Mouse (Mus musculus) liver, embryonic 14.5 days (tissue): ENCODE measurements around the gene Oxgr1. TPM values are rescaled to one million over a fixed set of nuclear protein-coding genes. Genes with fewer than 3 reads are reported as not detected.
"Not testable (repeated sequence)": the region's sequence is repeated elsewhere in the genome, so short reads cannot be mapped to it uniquely, and the experiment has no call there.

Source experiments
- ATAC-seq: fragments of 200-750 bp; cut with Nextera tagmentation; 2 replicates; pipeline ENCODE4 v1.8.0; 2017; ENCODE audit warnings: moderate number of reproducible peaks, mild to moderate bottlenecking, moderate library complexity; ENCODE audit not compliant: insufficient read depth
- DNase-seq, 3 experiments: peaks; one replicate each; pipeline ENCODE4 v3.0.0-alpha.2; 2012 to 2013; ENCODE audit warnings: low read depth in 3 of 3, low spot score in 3 of 3
- H3K27ac ChIP-seq: fragments of 300-500 bp; sonication (generic); 2 replicates; pipeline ENCODE4 v1.5.1; 2014; ENCODE audit warnings: moderate library complexity, mild to moderate bottlenecking, control low read depth, inconsistent platforms
- H3K27me3 ChIP-seq: fragments of 300-500 bp; sonication (generic); 2 replicates; pipeline ENCODE4 v1.6.1; 2014; ENCODE audit warnings: mild to moderate bottlenecking, low read length, moderate library complexity; ENCODE audit not compliant: control insufficient read depth, insufficient read depth
- H3K36me3 ChIP-seq: fragments of 300-500 bp; sonication (generic); replicated peaks from 2 replicates; pipeline ENCODE4 v1.6.1; 2014; ENCODE audit warnings: low read depth; ENCODE audit not compliant: control insufficient read depth, insufficient read depth
- H3K4me1 ChIP-seq, 2 experiments: fragments of 200-500 bp in 1 of 2; fragments of 300-500 bp in 1 of 2; sonication (generic) in 1 of 2; replicated peaks; 2 replicates each; pipeline ENCODE4 v1.6.1; 2012 to 2014; ENCODE audit warnings: antibody characterized with exemption in 1 of 2, inconsistent platforms in 1 of 2, low read length in 1 of 2; ENCODE audit not compliant: control insufficient read depth in 2 of 2, insufficient read depth in 2 of 2
- H3K4me2 ChIP-seq: fragments of 300-500 bp; sonication (generic); 2 replicates; pipeline ENCODE4 v1.6.1; 2014; ENCODE audit warnings: low read depth, mild to moderate bottlenecking, control low read depth, moderate library complexity
- H3K4me3 ChIP-seq, 2 experiments: fragments of 200-500 bp in 1 of 2; fragments of 300-500 bp in 1 of 2; sonication (generic) in 1 of 2; 2 replicates each; pipeline ENCODE4 v1.5.1; 2012 to 2014; ENCODE audit warnings: low read depth in 2 of 2, low read length in 2 of 2, mild to moderate bottlenecking in 2 of 2, control low read depth in 1 of 2, inconsistent platforms in 1 of 2, moderate library complexity in 1 of 2; ENCODE audit not compliant: insufficient read depth in 1 of 2
- H3K9ac ChIP-seq: fragments of 300-500 bp; sonication (generic); replicated peaks from 2 replicates; pipeline ENCODE4 v1.6.1; 2014; ENCODE audit warnings: mild to moderate bottlenecking, control low read depth, moderate library complexity
- H3K9me3 ChIP-seq: fragments of 300-500 bp; sonication (generic); 2 replicates; pipeline ENCODE4 v1.6.1; 2016; ENCODE audit warnings: low read length, mixed read lengths; ENCODE audit not compliant: control insufficient read depth
- CTCF ChIP-seq: IDR thresholded peaks from 2 replicates; pipeline ENCODE4 v1.5.1; 2016; ENCODE audit warnings: antibody characterized with exemption, low read depth, control low read depth
- EP300 ChIP-seq: IDR thresholded peaks from 2 replicates; pipeline ENCODE4 v1.6.1; 2016; ENCODE audit warnings: antibody characterized with exemption, low read depth
- WGBS: fragments of 180-500 bp; shearing (Covaris S2); extraction: QIAGEN DNeasy Blood & Tissue Kit; methylation state at CpG from one replicate; pipeline ENCODE4 v1.1.7; 2014; ENCODE audit not compliant: insufficient replicate concordance; 5-methylcytosine and 5-hydroxymethylcytosine counted together
- polyA plus RNA-seq, 2 experiments: library from polyadenylated mRNA; depleted of rRNA in 1 of 2; stranded (reverse) in 1 of 2; unstranded in 1 of 2; fragments of >200 nt; fragmentation: Nextera tagmentation in 1 of 2; extraction: Ambion mirVana in 1 of 2; gene quantifications; 2 replicates each; pipeline versions ENCODE4 v1.2.1 to v1.2.3; 2012 to 2014

Gene Oxgr1
- polyA plus RNA-seq, 2 experiments = not detected

GRCm38 (mm10) chr14:119989651-119990050 is 52.6 kb downstream of the Oxgr1 start:
- Histone ChIP-seq H3K4me3 (no peak overlapping the region), H3K9me3 (no peaks in the 10 kb centered on the region), H3K9ac (no peak overlapping the region), H3K4me1 (no peaks in the 10 kb centered on the region), H3K36me3 (no peaks in the 10 kb centered on the region), H3K4me2 (no peak overlapping the region), H3K27ac (no peak overlapping the region), H3K27me3 (no peaks in the 10 kb centered on the region)
- DNase-seq (no peak), ATAC-seq (no peak)
- 54% methylated on average over 10 of the region's 10 CpGs for WGBS
- TF ChIP-seq CTCF = no peak
- TF ChIP-seq EP300 = no peak

GRCm38 (mm10) chr14:119988937-119989645 is 53.1 kb downstream of the Oxgr1 start:
- H3K4me3 ChIP-seq = no peak overlapping the region
- no peaks in the 10 kb centered on the region for H3K4me1 ChIP-seq
- no peak for DNase-seq
- TF ChIP-seq EP300 (no peak), CTCF (no peak)
- no peak overlapping the region for H3K9ac ChIP-seq
- H3K9me3 ChIP-seq = no peaks in the 10 kb centered on the region
- no peak for ATAC-seq
- no peak overlapping the region for H3K27ac ChIP-seq
- H3K4me2 ChIP-seq = no peak overlapping the region
- H3K27me3 ChIP-seq = no peaks in the 10 kb centered on the region
- no peaks in the 10 kb centered on the region for H3K36me3 ChIP-seq
- 42% methylated on average over 7 of the region's 7 CpGs for WGBS

- no peaks in the 10 kb centered on the region for H3K27me3 ChIP-seq
- ATAC-seq (no peak), DNase-seq (no peak)
- WGBS = 53% methylated on average over 1 of the region's 1 CpGs
- no peaks in the 10 kb centered on the region for H3K36me3 ChIP-seq
- H3K27ac ChIP-seq = no peak overlapping the region
- TF ChIP-seq CTCF (no peak), EP300 (no peak)
- H3K4me1 ChIP-seq = no peaks in the 10 kb centered on the region
- H3K4me3 ChIP-seq = no peak overlapping the region
- no peak overlapping the region for H3K4me2 ChIP-seq
- H3K9ac ChIP-seq = no peak overlapping the region
- H3K9me3 ChIP-seq = no peaks in the 10 kb centered on the region
Measured at GRCm38 (mm10) chr14:119987257-119987656, 55.0 kb downstream of the Oxgr1 start.

- no peak for DNase-seq
- Histone ChIP-seq H3K4me3 (no peak overlapping the region), H3K27me3 (no peaks in the 10 kb centered on the region), H3K36me3 (no peaks in the 10 kb centered on the region), H3K4me2 (no peak overlapping the region), H3K27ac (no peak overlapping the region), H3K4me1 (no peaks in the 10 kb centered on the region), H3K9ac (no peak overlapping the region), H3K9me3 (no peaks in the 10 kb centered on the region)
- WGBS = 57% methylated on average over 6 of the region's 6 CpGs
- TF ChIP-seq CTCF (no peak), EP300 (no peak)
- no peak for ATAC-seq
Measured at GRCm38 (mm10) chr14:119986778-119987177, 55.5 kb downstream of the Oxgr1 start.

GRCm38 (mm10) chr14:119986351-119986750 is 55.9 kb downstream of the Oxgr1 start:
- H3K4me3 ChIP-seq, H3K4me1 ChIP-seq, H3K9ac ChIP-seq, H3K27me3 ChIP-seq, DNase-seq, H3K9me3 ChIP-seq, H3K4me2 ChIP-seq, H3K36me3 ChIP-seq, ATAC-seq, H3K27ac ChIP-seq: not testable (repeated sequence)
- 61% methylated on average over 7 of the region's 7 CpGs for WGBS
